Mouse (Mus musculus): ENCODE measurements around the gene Sppl2c.
"Not testable (repeated sequence)": the region's sequence is repeated elsewhere in the genome, so short reads cannot be mapped to it uniquely, and the experiment has no call there.

Gene Sppl2c

DNA sequence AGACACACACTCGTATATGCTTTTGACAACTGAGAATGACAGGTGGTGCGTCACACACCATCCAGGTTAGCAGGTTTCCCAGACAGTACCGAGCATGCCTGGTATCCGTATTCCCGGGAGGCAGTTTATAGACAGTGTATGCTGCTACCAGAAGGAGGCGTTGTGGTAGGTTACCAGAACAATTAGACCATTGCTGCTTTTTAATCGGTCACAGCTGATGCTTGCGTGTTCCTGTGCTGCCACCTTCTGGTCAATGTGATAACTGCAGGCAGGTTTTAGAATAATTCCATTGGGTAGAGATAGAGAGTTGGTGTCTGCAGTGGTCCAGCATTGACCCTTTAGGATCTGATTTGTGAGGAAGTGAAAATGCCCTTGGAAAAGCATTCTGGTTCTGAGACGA is 9.7 kb downstream of the Sppl2c start:
- peak; percentile 70 for DNase-seq (ENCODE audit: low read depth)

DNA sequence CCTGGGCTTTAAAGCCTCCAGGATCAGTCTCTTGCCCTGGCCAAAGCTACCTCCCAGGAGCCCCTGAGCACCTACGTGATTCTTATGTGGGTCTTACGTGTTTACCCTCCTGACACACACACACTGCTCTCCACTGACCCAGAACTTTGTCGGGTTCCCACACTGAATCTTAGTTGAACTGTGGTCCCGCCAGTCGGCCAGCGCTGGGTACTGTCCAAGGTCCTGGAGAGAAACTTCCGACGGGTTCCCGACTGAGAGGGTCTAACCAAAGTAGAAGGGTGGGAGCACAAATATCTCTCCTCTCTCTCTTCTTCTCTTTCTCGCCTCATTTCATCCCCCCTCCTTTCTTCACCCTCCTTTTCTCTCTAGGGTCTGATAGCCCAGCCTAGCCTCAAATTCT is 11.7 kb downstream of the Sppl2c start:
- no peak for DNase-seq (ENCODE audit: low read depth)

DNA sequence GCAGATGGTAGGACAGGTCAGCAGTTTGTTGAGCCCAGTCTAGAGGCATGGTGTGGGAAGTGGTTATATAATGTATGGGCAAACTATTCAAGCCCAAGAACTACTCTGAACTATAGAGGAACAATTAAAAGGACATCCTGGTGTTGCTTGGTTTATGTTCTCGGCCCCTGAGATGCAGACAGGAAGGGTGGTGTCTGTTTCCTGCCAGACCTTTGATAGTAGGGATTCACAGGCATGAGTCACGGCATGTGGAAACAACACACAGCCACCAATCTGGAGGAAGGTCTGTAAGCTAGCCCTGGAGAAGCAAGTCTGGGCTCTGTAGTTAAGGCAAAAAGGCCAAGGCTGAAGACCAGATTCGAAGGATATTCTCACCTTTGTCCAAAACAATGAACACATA is 17.1 kb downstream of the Sppl2c start:
- no peak for DNase-seq (ENCODE audit: low read depth)

DNA sequence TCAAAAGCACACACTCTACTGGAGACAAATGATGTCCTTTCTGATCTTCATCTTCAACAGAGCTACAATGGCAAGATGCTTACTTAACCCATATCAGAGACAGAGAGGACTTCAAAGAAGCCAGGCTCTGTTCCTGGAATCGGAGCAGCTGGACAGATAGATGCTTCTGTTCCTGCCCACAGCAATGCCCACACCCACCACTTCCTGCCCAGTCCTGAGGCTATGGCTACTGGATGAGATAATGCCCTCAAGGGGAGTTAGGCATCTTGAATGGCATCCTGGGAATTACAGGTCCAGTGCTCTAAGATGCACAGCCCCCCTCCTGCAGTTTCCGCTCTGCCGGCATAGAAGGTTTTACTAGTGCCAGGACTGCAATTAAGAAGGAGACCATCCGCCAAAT is 20.4 kb downstream of the Sppl2c start:
- no peak for DNase-seq (ENCODE audit: low read depth)

DNA sequence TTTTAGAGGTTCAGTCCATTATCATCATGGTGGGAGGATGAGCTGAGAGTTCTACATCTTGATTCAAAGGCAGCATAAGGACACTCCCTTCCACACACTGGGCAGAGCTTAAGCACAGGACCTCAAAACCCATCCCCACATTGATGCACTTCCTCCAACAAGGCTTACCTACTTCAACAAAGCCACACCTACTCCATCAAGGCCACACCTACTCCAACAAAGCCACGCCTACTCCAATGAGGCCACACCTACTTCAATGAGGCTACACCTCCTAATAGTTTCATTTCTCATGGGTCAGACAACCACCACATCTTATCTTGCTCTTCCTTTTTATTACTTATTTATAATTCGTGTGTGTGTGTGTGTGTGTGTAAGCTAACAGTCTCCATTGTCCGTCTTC is 22.9 kb downstream of the Sppl2c start:
- DNase-seq (ENCODE audit: low read depth): no peak

DNA sequence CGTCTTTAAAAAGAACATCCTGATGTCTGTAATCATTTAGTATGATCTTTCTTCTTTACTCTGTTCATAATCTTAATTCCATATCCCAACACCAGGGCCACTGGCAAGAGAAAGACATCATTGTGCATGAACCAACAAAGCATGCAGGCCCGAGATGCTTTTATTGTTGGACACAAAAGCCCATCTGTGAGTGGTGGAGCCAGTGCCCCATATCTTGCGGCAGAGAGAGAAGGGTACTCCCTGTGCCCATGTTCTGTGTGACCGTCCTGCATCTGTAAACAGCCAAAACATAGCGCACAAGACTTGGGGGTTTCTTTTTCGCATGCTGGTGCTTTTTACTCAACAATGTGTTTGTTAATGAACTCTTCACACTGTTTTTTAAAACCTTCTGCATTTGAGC is 25.1 kb downstream of the Sppl2c start:
- DNase-seq (ENCODE audit: low read depth): no peak

DNA sequence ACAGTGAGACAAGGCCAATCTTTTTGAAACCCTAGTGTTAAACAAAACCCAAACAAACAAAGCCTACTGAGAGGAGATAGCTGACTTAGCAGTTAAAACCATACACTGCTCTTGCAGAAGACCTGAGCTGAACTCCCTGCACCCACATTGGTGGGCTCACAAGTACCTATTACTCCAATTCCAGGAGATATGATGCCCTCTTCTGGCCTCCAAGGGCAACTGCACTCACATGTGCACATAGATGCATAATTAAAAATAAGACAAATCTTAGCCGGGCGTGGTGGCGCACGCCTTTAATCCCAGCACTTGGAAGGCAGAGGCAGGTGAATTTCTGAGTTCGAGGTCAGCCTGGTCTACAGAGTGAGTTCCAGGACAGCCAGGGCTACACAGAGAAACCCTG is 28.0 kb downstream of the Sppl2c start:
- not testable (repeated sequence) for DNase-seq (ENCODE audit: low read depth)

DNA sequence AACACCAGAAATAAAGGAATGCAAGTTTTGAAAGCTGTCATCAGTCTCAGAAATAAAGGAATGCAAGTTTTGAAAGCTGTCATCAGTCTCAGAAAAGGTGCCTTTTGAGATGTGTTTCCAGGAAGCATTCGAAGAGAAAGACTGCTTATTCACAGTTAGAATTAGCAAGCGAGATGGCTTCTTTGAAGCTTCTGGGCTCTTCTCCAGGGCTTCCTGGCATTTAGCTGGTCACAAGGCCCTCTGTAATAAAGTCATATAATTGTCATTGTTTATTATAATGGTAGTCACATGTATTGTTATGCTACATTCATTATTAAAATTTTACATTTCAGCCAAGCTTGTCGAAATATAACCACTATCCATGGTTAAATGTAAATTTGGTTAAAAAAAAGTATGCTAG is 31.9 kb downstream of the Sppl2c start:
- no peak for DNase-seq (ENCODE audit: low read depth)

DNA sequence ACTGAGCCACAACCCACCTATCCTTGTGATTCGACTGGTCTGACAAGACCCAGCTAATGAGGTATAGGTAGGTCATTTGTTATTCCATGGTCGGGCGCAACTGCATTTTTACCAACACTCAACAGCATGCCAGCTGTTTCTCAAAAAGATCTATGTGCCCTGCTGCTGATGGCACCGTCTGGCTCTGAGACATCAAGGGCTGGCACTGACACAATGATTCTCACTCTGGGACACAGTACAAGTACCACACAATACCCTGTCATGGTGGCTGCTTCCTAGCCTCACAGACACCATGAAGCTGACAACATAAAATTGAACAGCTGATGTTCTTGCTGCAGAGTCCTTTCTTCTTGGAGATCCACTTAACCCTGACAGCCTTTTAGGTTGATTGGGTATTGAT is 34.2 kb downstream of the Sppl2c start:
- no peak for DNase-seq (ENCODE audit: low read depth)

DNA sequence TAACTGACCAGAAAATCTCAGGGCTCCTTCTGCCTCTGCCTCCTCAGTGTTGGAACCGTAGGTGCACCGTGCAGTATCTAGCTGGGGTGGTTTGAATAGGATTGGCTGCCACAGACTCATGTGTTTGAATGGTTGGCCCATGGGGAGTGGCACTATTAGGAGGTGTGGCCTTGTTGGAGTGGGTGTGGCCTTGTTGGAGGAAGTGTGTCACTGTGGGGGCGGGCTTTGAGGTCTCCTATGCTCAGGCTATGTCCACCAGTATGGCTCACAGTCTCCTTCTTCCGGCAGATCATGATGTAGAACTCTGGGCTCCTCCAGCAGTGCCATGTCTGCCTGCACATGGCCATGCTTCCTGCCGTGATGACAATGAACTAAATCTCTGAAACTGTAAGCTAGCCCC is 35.6 kb downstream of the Sppl2c start:
- no peak for DNase-seq (ENCODE audit: low read depth)

DNA sequence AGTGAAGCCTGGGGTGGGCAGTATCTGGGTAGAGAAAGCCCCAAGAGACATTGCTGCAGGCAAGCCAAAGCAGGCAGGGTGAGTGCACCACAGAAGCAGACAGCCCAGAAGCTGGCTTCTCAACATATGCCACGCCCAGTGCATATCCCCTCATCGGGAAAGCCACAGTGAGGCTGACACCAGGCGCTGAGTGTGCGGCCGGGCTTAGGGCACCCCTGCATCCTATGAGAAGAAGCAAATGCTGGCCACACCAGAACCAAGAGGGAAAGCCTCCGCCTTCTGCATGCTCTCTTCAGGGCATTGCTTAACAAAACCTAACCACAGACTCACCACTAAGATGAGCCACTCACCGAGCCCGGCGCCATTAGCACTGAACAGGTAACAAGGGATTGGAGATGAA is 37.2 kb downstream of the Sppl2c start:
- DNase-seq (ENCODE audit: low read depth): no peak

DNA sequence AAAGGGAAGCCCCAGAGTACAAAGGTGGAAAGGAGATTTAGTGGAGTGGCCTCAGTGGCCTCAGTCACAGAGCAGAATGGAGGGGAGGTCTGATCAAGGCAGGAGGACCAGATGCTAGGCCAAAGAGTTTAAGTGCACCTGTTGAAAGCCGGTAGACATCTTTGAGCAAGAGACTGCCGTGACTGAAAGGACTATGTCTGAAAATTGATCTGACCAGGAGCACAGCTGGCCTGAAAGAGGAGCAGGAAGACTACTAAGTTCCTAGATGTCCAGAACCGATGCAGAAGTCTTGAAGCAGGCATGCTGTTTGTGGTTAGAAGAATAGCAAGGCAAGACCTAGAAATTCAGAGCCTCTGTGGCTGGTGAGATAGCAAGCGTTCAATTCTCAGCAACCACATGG is 43.3 kb downstream of the Sppl2c start:
- no peak for DNase-seq (ENCODE audit: low read depth)

DNA sequence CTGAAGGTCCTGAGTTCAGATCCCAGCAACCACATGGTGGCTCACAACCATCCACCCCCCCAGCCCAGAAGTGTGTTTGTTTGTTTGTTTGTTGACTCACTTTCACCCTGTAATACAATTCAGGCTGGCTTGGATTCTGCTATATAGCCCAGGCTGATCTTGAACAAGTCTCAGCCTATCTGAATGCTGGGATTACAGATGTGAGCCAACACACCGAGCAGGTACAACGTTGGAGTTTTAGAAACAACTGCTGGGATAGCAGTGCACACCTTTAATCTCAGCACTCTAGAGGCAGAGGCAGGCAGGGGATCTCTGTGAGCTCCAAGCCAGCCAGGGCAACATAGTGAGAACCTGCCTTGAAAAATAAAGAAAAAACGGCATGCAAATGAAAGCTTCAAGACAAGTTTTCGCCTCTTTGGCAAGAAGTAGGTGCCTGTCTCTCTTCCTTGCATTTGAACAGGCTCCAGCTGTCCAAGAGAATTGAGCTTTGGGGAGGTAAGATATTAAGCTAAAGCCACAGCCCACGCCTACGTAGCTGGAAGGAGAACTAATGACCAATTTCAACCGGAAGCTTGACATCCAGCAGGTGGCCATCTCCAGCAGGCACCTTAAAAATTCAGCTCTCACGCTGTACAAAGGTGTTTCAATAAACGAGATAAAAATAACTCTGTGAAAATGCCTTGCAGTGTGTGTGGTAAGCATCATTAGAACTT is 44.1 kb downstream of the Sppl2c start:
- peak; percentile 3 for DNase-seq (ENCODE audit: low read depth)

DNA sequence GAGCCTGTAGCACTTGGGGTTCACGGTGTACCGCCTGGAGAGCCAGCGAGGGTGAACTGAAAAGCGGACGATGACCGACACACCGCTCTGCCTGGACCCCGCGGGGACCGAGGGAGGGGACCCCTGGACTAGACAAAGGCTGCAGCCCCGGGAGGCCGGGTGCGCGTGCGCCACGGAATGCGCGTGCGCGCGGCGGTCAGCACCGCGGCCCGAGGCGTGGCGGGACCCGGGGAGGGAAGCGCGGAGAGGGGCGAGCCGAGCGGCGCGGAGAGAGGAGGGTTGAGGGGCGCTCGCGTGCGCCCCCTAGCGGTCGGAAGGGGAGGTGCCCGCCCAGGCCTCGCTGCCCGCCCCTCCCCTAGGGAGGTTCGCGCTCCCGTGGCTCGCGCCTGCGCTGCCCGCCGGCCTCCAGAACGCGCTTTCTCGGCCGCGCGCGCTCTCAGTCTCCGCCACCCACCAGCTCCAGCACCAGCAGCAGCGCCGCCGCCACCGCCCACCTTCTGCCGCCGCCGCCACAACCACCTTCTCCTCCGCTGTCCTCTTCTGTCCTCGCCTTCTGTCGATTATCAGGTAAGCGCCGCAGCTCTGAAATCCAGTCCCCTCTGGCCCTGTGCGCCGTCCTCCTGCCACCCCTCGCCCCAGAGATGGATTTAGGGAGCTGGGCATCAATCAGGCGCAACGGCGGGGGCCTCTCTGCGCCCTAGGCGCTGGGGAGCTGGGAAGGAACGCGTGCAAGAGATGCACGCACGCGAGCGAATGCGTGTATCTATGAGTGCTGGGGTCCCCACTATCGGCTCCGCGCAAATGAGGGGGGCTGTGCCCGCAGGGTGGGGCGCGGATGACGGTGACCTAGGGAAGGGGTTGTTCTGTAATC is 45.1 kb downstream of the Sppl2c start, which contains the start of gene Mapt:
Gene Mapt (plus strand): TSS at position 350 of the 871 bp plus-strand sequence.
- peak; percentile 48 for DNase-seq (ENCODE audit: low read depth)

DNA sequence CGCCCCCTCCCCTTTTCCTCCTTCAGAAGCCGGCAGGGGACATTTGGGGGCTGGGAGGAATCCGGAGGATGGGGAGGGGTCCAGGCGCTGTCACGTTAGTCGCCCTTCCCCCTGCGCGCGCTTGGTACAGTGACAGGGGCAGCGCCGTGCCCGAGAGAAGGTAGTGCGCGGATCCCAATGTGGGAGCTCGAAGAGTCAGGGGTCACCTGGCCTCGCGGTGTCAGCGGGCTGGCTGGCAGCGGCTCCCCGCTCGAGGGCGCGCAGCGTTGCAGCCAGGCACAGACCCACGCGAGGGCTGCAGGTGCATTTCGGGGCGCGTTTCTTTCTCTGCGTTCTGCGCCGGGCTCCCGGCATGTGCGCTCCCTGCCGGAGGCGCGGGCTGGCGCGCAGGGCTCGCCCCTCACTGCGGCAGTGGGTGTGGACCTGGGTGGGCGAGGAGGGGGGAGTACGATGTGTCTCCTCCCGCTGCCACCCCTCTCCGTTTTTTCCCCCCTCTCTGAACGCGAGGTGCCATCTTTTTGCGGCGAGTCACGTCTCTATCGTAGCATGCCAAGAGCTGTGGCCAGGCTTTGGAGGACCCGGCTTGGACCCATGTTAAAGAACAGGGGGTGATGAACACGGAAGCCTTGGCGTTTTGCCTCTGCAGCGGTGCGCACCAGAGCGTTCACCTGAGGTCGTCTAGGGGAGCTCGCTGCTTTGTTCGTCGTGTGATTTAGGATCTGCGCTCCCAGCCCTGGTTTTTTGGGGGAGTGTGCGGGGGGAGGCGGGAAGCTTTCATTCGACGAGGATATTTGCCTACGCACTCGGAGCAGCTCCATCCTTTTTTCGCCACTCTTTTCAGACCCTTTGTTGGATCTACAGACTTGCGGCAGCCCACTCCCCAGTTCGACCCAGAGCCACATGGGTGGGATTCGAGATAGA is 46.3 kb downstream of the Sppl2c start:
- DNase-seq (ENCODE audit: low read depth): peak; percentile 4

DNA sequence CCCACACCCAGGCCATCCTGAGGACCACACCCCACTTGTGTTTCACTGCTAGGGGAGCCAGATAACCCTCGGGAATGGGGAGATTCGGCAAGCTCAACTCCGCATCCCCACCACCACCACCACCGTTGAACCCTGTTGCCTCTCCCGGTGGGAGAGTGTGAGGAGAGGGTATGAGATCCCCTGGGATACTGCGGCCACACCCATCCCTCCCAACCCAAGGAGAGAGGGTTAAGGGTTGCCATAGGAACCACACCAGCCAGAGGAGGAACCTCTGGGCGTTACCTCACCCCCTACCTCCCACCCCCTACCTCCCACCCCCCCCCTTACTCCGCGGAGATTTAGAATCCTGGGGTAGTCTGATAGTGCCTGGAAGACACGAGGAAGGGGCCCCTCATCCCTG is 47.0 kb downstream of the Sppl2c start:
- no peak for DNase-seq (ENCODE audit: low read depth)

DNA sequence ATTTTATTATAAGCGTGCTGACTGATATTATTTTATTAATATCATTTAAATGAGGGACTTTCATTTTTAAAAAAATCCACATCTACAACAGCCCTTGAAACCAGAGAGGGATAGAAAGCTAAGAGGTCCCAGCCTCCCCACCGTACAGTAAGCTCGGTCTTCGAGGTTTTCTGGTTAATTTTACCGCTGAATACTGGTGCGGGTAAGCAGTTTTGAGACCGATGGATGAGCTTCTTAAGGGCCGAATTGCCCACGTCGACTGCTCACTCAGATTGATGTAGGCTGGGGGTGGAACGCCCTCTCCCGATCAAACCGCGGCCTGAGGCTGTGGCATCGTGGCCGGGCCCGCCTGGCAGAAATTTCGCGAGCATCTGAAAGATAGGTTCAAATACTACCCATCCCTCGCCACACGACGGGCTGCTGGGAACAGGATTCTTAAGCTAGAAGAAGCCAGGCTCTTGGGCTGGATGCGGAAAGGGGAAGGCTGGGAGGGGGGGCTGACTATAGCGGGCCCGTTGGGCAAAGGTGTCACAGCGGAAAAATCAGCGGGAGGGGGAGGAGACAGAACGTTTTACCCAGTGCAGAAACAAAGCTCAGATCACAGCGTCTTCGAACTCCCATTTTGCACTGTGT is 47.6 kb downstream of the Sppl2c start:
- no peak for DNase-seq (ENCODE audit: low read depth)

DNA sequence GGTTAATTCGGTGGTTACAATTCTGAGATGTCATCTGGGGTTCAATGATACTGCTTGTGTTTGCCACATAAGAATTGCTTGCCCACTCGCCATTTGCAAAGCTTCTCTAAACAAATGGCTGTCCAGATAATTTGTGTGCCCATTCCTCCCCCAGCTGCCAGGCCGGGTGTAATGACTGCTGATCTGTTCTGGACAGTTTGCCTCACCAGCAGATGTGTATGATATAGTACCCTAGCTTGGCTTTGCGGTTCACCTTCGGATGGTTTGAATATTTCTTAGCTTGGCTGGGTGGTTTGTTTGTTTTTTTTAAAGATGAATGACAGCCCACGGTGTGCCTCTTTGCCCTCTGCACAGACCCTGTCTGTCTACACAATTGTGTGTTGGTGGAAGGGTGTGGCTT is 48.6 kb downstream of the Sppl2c start:
- DNase-seq (ENCODE audit: low read depth): no peak

DNA sequence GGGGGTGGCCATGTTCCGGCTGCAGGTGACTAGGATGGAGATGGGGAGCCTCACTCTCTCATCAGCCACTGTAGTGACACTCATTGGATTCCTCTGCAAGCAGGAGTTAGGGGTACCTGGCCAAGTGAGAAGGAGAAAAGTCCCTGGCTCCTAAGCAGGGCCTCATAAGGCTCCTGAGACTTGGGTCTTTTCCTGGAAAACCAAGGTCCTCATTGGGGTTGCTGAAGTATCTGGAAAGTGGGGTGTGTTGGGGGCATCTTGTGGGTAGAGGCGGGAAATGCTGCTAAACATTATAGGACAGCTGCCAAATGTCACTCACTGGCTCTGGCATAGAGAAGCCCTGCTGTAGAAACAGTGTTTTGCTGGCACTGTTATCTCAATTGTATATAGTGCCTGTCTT is 49.8 kb downstream of the Sppl2c start:
- DNase-seq (ENCODE audit: low read depth): no peak

DNA sequence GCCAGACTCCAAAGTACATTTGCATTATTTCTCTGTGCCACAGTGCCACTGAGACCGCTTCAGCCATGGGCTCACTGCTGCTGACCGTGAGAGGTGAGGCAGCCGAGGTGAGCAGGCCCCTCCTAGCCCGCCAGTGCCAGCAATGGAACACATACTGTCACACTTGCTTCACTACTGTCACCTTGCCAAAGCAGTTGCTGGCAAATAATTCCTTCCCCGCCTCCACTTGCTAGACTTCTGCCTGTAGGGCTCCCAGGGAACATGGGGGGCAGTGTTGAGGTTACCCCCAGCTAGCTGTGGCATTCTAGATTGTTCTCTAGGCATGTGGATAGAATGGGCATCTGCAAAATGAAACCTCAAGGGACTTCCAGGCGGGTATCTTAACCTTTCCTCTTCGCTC is 51.1 kb downstream of the Sppl2c start:
- DNase-seq (ENCODE audit: low read depth): no peak

DNA sequence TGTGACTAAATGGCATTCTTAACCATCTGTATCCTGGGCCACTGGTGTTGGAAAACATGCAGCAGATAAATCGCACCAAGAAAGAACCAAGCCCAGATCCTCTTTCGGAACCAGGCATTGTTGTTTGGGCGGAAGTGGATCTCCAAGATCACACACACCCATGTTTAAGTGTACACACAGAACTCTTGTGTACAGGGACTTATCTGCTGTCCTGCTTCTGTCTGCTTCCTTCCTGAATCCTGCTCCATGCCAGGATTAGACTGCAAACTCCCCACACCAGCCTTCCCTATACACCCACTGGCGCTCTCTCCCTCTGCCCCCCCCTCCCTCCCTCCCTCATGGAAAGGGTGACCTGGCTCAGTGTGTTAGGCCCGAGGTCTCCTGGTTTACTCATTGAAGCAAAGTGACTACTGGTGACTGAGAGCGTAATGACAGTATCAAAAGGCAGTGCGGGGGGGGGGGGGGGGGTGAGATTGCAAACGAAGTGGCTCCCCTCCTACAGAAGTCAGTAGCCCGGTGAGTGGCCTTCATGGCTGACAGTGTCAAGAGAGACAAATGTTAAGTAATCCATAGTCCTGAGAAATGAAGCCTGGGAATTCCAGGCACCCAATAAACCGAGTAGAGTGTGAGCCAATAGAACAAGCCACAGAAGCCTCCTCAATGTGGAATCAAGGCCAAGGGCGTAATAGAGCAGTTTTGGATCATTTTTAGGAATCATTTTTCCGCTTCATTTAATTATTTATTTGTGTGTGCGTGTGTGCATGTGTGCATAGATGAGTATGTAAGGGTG is 52.0 kb downstream of the Sppl2c start:
- DNase-seq (ENCODE audit: low read depth): no peak

All from naive thymus-derived CD4-positive, alpha-beta T cell, adult 2 months (primary cell).